Mouse (Mus musculus) erythroblast, embryonic 14.5 days (primary cell): ENCODE measurements around the gene Chchd6.

Experiments used
- GATA1 ChIP-seq: IDR thresholded peaks from 2 replicates; pipeline ENCODE4 v1.6.1; 2012; ENCODE audit warnings: low read length, inconsistent platforms, mixed read lengths
- TAL1 ChIP-seq: IDR thresholded peaks from 3 replicates; pipeline ENCODE4 v1.6.1; 2012; ENCODE audit warnings: low read length, inconsistent platforms, mixed read lengths

GRCm38 (mm10) chr6:89622647-89623046, 27.2 kb upstream of the Chchd6 start:
- TF ChIP-seq TAL1 (no peak), GATA1 (no peak)
